Mouse (Mus musculus) kidney, postnatal 4 days (tissue): ENCODE results near the gene Alox5.
A peak's percentile ranks its signal among the peaks of the same experiment; 100 is the strongest.
"Not testable (repeated sequence)": the region's sequence is repeated elsewhere in the genome, so short reads cannot be mapped to it uniquely, and the experiment has no call there.

Experiments
- DNase-seq, 2 experiments: peaks; one replicate each; pipeline ENCODE4 v3.0.0; 2021; ENCODE audit warnings: mixed read lengths in 2 of 2

Gene Alox5

DNA sequence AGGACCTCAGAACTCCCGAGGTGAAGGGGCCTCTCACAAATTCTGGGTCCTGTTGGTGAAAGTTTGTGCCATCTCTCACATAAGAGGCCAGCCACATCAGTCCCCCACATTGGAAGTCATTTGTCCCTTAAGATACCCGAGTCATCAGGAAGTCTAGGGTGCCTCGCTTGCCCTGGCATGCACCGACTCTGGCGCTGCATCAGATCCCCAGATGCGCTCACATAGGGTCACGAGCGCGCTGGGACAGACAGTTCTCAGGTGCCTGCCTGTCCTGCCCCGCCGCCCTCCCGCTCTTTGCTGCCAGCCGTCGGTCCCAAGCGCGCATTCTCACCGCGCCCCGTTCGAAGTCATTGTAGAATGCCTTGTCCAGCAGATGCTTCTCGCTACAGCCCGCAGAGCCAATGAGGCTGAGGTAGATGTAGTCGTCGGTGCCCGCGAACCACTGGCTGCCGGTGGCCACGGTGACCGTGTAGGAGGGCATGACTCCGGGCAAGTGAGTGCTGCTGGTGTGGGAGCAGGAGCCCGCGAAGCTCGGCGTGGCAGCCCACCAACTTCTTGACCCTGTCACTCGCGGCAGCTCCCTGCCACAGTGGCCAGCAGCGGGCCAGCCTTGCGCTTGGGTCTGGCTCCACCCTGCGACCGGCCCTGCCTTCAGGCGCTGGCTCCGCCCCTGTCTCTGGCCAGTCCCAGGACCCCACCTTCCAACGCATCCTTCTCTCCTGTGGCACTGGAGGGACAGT lies at the start of gene Alox5:
Gene Alox5, minus strand, starts transcription at position 635 of the 740 bp plus-strand sequence.
- peak; percentile 35 to 53 for DNase-seq

DNA sequence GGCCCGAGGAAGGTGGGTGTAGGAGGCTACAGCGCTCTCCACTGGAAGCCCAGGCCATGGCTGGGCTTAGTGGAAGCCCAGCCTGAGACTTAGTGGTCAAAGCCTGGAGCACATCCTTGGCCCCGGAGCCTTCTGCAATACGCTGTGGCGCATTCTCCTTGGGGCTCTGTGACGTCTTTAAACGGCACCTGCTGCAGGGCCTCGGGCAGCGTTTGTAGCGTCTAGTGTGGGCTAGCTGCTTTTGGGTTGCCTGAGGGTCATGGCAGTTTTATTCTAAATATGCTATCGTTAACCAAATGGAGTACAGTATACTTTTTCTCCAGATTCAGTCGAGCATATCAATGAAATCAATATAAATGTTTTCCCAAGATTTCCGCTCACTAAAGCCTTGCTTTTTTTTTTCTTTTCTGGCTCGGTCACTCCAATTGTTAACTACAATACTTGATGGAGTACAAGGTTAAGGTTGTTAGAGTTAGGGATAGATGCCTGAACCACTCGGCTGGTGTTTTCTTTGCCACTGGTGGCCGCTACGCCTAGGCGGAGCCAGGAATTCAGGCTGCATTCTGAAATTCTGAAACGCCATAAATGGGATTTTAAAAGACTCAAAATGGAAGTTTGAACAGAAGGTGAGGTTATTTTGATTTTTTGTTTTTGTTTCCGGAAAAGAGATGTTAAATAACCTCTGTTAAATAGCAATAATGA lies 45.5 kb upstream of the Alox5 start, which contains the start of gene Olfr212:
Gene Olfr212, plus strand, starts transcription at position 215 of the 702 bp plus-strand sequence.
- DNase-seq = not testable (repeated sequence)

DNA sequence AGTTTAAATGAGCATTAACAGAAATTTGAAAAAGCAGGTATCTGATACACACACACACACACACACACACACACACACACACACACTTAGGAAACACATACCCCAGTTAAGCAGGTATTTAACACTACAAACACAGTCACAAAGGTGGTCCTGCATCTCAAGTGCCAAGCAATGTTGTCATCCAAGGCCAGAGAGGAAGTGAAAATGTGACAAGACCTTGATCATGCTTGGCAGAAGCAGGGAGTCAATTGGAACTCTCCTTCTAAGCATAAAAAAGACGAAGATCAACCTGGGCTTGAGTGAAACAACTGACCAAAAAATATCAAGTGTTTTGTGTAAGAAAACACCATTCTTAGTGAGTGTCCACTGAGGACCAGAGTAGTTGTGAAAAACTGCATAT lies 35.0 kb upstream of the Alox5 start:
- no peak for DNase-seq

DNA sequence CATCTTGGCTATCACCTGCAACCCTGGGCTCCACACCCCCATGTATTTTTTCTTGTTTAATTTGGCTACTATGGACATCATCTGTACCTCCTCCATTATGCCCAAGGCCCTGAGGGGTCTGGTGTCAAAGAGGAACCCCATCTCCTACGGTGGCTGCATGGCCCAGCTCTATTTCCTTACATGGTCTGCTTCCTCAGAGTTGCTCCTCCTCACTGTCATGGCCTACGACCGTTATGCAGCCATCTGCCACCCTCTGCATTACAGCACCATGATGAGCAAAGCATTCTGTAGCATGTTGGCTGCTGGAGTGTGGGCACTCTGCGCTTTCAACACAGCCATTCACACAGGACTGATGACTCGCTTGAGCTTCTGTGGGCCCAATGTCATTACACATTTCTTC lies 32.8 kb upstream of the Alox5 start:
- DNase-seq = no peak

DNA sequence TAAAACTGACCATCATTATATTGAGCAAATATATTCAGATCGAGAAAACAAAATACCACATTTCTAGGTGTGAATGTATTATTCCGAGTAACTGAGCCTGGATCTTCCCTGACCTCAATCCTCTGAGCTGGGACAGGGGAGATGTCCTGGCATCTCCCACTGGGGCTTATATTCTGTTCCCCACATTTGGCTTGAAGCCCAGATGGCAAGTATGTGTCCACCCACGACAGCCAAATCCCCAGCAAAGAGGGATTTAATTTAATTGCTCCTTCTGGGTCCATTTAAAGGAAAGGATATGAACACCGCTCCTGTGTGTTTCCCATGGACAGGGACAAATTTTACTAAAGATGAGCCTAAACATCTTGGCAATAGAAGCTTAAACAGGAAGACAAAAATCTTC lies 27.8 kb upstream of the Alox5 start, which contains the start of gene Olfr211:
Gene Olfr211, plus strand, starts transcription at position 301 of the 400 bp plus-strand sequence.
- no peak for DNase-seq

DNA sequence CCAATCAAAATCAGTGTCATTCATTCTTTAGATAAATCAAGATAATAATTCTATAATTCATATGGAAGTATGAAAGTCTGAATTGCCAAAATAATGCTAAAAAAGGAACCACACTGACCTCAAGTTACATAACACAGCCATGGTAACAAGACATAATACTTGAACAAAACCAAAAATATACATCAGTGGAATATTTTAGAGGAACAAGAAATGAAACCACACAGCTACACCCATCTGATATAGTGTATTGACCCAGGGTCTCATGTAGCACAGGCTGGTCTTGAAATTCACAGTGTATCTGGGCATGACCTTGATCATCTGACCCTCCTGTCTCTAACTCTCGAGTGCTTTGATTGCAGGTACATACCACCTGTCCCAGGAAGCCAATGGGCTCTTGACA lies 25.9 kb upstream of the Alox5 start:
- DNase-seq = no peak

DNA sequence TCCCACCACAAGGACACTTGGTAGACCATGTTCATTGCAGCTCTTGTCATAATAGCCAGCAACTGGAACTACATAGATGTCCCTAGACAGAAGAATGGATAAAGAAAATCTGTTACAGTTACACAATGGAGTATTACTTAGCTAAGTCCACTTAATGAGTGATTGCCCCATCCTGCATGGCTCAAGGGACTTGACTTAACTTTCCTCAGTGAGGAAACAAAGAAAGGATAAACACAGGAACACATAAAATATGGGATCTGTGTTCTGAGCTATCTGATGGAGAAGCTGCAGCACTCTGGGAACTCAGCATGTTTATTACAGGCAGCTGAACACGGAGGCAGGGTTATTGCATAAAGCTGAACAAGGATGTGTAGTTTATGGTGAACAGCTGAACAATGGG lies 24.1 kb upstream of the Alox5 start:
- no peak for DNase-seq

DNA sequence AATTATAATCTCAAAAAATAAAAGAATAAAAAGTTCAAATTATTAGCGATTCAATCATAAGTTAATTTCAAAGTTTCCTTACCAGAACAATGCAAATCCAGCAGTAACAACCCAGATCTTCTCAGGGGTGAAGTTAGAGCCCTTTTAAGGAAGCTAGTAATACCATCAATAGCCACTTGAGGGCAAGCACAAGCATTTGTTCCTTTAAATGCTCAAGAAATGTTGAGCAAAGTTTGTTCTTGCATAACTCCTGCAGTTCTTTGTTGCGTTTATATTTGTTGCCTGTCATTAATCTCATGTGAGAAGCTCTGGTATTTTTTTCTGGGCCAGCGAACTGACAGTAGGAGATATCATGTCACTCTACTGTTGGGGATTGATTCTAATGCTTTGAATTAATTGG lies 7.1 kb upstream of the Alox5 start:
- no peak for DNase-seq

DNA sequence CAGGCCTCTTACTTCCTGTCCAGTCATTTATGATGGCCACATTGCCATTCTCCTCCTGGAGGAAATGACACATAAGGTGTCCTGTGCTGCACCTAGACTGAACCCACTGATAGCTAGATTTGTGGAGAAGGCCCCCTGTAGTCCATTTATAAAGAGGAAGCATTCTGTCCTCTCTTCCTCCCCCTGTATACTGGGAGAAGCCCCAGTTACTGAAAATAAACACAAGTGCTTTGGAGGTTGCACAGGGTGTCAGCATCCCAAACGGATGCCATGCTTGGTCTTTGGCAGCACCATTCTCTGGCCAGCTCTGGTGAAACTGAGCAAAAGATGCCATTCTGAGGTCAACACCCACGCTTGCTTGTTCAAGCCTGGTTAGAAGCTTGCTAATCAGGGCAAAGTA lies 1.7 kb downstream of the Alox5 start:
- DNase-seq = no peak

DNA sequence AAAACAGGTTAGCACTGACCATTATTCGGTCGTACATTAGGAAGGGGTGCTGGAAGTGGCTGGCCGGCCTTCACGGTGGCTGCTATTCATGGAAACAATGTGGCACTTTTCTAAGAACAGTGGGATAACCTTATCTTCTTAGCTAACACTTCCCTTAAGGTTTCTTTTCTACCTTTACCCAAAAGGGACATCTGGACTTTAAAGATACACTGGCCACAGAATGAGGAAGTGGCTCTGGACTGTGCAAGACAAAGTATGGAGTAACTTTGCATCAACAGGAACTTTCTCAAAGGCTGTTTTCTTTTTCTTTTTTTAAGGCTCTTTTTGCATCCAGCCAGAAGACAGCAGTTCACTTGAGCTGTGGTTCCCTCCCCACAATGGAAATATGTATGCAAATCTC lies 2.2 kb downstream of the Alox5 start:
- no peak for DNase-seq

DNA sequence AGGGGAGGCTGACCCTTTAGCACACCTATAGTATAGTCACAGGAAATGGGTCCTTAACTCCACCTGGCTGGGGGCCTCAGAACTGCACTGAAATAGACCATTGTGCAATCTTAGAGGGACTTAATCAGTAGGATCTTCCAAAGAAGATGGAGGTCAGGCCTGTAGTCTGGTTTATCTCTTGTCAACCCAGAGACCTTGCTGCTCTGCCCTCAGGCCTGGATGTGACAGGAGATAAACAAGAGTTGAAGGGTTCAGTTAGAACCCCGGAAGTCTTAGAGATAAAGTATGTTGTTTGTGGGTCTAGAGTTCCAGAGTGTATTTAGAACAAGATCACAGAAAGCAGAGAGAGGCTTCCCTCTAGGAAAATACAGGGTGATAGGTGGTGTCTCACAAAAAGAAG lies 4.5 kb downstream of the Alox5 start:
- DNase-seq = no peak

DNA sequence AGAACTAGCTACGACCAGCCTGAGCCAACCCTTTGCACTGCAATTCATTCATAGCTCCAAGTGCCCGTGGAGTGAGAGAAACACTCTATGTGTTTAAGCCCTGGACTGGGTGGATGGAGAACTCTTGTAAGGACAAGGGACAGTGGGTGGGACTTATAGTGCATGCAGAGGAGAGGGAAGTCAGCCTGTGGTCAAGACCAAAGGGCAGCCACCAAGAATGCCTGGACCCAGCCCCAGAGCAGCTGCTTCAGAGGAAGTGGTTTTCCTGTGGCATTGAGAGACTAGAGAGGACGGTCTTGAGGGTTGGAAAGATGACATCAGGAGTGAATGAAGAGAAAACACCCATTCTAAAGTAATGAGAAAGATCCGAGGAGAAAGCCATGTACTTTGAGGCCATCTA lies 5.2 kb downstream of the Alox5 start:
- peak in 1 of 2 experiments; percentile 11 for DNase-seq

DNA sequence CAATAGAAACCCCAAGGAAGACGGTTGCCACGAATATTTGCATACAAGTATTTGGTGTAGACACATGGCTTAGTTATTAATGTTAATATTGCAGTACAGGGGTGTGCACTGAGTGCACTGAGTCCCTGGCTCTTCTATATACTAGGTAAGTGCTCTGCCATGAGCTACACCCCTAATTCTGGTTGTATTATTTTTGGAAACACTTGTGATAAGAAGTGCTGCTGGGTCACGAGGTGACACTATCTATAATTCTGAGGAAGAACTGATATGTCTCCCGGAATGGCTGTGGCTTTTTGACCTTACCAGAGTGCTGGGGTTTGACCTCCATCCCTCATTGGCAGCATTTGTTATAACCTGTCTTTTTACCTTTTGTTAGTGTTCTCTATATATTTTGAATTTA lies 20.1 kb downstream of the Alox5 start:
- no peak for DNase-seq

DNA sequence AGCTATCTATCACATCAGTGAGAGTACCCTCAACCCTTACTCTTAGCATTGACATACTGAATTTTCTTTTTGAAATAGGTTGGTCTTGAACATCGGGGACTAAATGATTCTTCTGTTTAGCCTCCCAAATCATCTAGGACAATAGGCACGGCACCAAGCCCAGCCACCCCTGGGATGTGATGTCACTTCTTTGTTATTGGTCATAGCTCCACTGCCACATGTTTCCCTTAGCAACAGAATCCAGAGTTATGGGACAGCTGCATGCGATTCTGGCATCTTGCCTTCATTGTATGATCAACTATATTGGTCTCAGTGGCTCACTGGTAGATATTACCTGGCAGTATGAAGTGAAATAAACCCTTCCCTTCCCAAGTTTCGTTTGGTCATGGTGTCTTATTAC lies 20.5 kb downstream of the Alox5 start:
- DNase-seq = no peak

DNA sequence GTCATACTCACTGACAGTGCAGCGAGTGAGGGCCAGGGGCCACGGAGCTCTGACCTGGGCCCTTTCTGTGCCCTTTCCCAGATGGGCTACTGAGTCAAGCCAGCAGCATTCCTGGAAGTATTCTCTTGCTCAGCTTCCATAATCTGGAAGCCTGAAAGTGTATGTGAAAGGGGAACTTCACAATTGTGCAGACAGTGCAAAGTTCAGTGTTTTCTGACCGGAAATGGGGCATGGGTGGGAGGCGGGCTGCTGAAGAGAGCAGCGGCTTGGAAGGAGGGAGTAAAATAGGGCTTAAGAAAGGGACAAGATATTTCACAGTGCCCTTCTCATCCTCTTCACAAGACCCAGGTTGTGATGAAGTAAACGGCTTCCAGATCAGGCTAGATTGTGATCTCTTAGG lies 21.4 kb downstream of the Alox5 start:
- no peak for DNase-seq

DNA sequence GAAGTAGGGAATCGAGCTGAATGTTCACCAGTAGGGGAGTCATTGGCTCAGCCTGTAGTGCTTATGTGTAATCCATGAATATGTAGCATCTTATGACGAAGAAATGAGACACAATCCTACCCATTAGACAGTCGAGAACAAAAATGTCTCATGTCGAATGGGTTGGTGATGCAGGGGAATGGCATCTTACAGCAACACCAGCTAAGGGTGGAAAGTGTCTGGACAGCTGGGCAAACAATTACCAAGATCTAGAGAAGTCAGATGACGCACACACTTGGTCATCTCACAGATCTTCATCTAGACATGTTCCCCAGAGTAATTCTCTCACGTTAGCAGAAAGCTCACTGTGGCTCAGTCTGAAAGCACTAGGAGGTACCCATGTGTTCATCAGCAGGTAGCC lies 22.1 kb downstream of the Alox5 start:
- no peak for DNase-seq

DNA sequence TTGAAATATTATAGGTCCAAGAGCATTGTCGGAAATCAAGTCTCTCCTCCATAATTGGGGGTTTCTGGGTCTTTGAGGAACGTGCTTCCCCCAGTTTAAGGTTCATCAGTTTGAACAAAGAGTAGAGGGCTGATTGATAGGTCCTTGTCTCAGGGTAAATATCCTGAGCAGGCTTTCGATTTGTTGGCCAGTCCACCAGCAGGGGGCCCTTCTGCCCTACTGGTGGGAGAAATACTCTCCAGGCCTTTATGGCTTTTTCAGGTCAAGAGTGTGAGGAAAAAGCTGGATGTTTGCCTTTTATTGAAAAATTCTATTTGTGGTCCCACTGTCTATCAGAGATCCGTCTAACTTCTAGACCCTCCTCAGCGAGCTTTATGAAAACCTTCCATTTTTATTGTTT lies 32.7 kb downstream of the Alox5 start:
- DNase-seq = peak; percentile 43 to 49

DNA sequence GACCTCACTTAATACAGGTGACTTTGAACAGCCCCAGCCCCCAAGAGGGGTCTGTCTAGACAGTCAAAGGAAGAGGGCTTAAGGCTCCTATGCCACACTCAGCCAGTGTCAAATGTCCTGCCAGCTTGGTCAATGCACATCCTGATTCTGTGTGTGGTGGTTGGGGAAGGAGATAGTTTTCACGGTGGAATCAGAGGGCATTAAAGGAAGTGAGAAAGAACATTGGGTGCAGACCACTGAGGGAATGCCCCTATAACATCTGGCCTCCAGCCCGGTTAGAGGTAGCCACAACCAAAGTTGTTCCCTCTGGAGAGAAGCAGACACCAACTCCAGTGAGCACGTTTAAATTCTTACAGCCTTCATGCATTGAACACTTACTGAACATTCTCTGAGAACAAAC lies 33.4 kb downstream of the Alox5 start:
- no peak for DNase-seq

DNA sequence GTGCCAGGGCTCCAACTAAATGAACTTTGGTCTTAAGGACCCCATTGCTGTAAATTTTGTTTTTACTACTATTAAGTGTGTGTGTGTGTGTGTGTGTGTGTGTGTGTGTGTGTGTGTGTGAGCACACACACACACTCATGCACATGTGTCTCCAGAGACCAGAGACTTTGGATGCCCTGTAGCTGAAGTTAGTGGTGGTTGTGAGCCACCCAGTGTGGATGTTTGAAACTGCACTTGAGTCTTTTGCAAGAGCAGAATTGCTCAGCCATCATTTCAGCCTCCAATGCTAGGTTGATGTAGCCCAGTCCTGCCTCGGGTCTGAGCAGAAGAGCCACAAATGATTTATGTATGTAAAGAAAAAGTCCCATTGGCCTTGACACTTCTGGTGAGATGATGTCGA lies 37.3 kb downstream of the Alox5 start:
- DNase-seq = peak; percentile 65 to 69

DNA sequence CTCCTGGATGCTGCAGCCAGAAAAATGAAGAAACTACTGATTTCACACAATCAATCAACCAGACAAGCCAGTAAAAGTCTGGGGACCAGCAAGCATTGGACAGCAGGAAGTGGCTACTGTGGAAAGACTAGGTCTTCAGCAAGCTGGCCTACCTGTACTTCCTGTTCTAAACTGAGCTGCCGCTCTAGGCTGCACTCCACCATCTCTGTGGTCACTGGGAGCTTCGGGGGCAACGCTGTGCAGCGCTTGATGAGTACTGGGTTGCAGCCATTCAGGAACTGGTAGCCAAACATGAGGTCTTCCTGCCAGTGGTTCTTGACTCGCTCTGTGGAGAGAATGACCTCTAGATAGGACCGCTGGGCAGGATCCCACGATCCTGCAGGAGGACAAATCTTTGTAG lies 38.0 kb downstream of the Alox5 start:
- DNase-seq = no peak

DNA sequence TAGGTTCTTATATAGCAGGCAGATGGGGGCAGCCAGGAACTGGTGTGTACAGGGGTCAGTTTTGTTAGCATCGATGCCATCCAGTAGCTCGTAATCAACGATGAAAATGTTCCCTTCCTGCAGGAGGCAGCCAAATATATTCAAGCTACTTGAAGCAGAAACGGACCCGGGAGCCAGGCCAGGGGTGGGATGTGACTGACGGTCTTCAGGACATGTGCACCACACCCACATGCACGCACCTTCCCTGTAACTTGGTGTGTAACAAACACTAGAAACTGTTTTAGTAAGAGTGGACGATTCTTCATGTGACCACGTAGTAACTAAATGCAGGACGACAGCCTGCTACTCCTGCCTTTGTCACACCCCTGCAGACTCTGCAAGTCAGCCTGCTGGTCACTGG lies 40.7 kb downstream of the Alox5 start:
- DNase-seq = no peak

DNA sequence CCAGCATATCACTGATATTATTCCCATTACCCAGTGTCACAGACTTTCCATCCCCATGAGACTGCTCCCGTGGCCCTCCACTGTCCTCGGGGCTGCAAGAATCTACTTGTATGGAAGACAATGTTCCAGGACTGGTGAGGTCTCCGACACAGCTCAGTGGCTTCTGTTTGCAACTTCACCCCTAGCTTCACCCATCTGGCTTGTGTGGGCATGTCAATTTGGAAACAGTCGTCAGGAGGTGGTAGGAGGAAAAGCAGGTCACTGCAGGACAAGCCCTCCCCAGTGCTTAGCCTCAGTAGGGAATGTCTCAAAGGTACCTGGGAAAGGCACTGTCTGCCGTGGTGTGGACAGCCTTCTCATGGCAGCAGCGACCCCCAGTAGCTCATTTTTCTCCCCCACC lies 41.3 kb downstream of the Alox5 start:
- no peak for DNase-seq

DNA sequence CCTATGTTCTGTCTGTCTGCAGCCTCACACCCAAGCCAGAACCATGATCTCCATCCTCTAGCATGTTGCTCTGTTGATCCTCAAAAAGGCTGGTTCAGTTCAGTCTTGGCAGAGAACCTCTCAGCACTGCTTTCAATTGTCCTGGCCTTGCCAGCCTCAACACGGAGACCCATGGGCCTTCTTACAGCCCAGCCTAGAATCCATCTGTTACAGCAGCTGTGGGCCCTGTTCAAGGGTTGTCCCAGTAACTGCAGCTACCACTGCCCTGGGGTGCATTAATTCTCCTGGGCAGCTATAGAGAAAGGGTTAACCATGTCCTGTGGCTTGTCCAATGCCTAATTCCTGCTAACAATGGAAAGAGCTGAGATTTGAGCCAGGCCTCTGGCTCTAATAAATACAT lies 42.5 kb downstream of the Alox5 start:
- DNase-seq = no peak

DNA sequence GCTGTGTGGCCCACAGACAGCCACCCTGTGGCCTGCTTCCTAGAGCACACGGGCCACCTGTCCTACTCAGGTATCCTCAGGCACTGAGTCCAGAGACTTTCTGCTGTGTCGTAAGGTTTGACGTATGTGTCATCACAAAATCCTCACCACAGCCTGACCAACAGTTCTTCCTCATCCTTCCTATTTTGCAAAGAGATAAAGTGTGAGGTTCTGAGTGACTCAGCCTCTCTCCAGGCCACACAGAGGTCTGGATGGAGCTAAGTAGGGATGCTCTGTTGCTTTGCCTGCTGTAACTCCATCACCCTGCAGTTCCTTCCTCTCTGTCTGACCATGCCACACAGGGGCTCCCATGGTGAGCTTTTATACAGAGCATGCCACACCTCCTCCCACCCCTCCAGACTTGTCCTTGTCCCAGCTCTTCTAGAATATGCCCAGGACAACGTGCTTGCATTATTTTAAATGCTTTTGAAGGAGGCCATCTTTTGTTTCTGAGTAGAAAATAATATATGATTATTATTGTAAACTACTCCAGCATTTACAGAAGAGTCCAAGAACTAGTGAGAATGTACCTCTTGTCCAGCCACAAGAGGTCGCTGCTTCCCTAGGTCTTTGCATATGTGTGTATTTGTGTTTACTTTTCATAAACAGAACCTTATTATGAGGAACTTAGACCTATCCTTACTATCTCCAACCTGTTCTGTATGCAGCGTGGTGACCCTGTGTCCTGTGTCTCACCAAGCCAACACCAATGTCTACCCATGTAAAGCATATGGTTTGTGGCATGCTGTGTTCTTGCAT lies 43.3 kb downstream of the Alox5 start:
- peak; percentile 38 to 56 for DNase-seq
